Mouse (Mus musculus) hindbrain, embryonic 15.5 days (tissue): ENCODE measurements at regions not wholly inside any gene's neighbourhood (a gene's known extent, or its start where the extent isn't known, plus 50 kb on each side); places are given as distances from the start of the nearest gene placed in this dataset.

Source experiments
- ATAC-seq: fragments of 200-750 bp; cut with Nextera tagmentation; 2 replicates; pipeline ENCODE4 v1.8.0; 2017; ENCODE audit warnings: low read depth, moderate number of reproducible peaks, moderate TSS enrichment; ENCODE audit not compliant: low FRiP score
- H3K27ac ChIP-seq: fragments of 300-500 bp; sonication (generic); replicated peaks from 2 replicates; pipeline ENCODE4 v1.5.1; 2015; ENCODE audit warnings: mild to moderate bottlenecking, inconsistent platforms
- H3K27me3 ChIP-seq: fragments of 300-500 bp; sonication (generic); 2 replicates; pipeline ENCODE4 v1.6.1; 2015; ENCODE audit warnings: control low read depth, inconsistent platforms
- H3K36me3 ChIP-seq: fragments of 300-500 bp; sonication (generic); 2 replicates; pipeline ENCODE4 v1.6.1; 2015; ENCODE audit warnings: control low read depth, inconsistent platforms
- H3K4me1 ChIP-seq: fragments of 300-500 bp; sonication (generic); replicated peaks from 2 replicates; pipeline ENCODE4 v1.6.1; 2015; ENCODE audit warnings: control low read depth, inconsistent platforms
- H3K4me2 ChIP-seq: fragments of 300-500 bp; sonication (generic); 2 replicates; pipeline ENCODE4 v1.6.1; 2015; ENCODE audit warnings: moderate library complexity, mild to moderate bottlenecking, inconsistent platforms
- H3K4me3 ChIP-seq: fragments of 300-500 bp; sonication (generic); 2 replicates; pipeline ENCODE4 v1.5.1; 2015; ENCODE audit warnings: mild to moderate bottlenecking, inconsistent platforms
- H3K9ac ChIP-seq: fragments of 300-500 bp; sonication (generic); 2 replicates; pipeline ENCODE4 v1.6.1; 2015; ENCODE audit warnings: inconsistent platforms
- H3K9me3 ChIP-seq: fragments of 300-500 bp; sonication (generic); 2 replicates; pipeline ENCODE4 v1.6.1; 2016; ENCODE audit warnings: control low read depth, inconsistent platforms
- whole genome bisulfite sequencing: fragments of 180-500 bp; shearing (Covaris S2); methylation state at CpG from one replicate; pipeline ENCODE4 v1.1.7; 2015; 5-methylcytosine and 5-hydroxymethylcytosine counted together

GRCm38 (mm10) chr7:70213970-70214520 lies 152.5 kb downstream of the Nr2f2 start:
- Histone ChIP-seq H3K36me3 (no peaks in the 10 kb centered on the region), H3K9me3 (no peaks in the 10 kb centered on the region), H3K27me3 (no peaks in the 10 kb centered on the region), H3K4me2 (no peak overlapping the region), H3K4me3 (no peak overlapping the region), H3K9ac (no peak overlapping the region), H3K27ac (no peak overlapping the region), H3K4me1 (no peaks in the 10 kb centered on the region)
- 80% methylated on average over 4 of the region's 4 CpGs for WGBS
- ATAC-seq, result no peak

GRCm38 (mm10) chr7:70205900-70206299 lies 160.6 kb downstream of the Nr2f2 start:
- H3K9ac ChIP-seq, result no peak overlapping the region
- no peak overlapping the region for H3K27ac ChIP-seq
- ATAC-seq, result no peak
- H3K4me3 ChIP-seq, result no peak overlapping the region
- H3K4me1 ChIP-seq, result no peaks in the 10 kb centered on the region
- H3K4me2 ChIP-seq, result no peak overlapping the region
- 84% methylated on average over 1 of the region's 1 CpGs for WGBS
- no peaks in the 10 kb centered on the region for H3K36me3 ChIP-seq
- no peaks in the 10 kb centered on the region for H3K9me3 ChIP-seq
- no peaks in the 10 kb centered on the region for H3K27me3 ChIP-seq

- Histone ChIP-seq H3K9me3 (no peaks in the 10 kb centered on the region), H3K9ac (no peak overlapping the region), H3K36me3 (no peaks in the 10 kb centered on the region), H3K4me3 (no peak overlapping the region), H3K4me1 (no peaks in the 10 kb centered on the region), H3K27me3 (no peaks in the 10 kb centered on the region), H3K27ac (no peak overlapping the region), H3K4me2 (no peak overlapping the region)
- no peak for ATAC-seq
- 90% methylated on average over 4 of the region's 4 CpGs for WGBS
Measured at GRCm38 (mm10) chr7:70200188-70200587, 166.3 kb downstream of the Nr2f2 start.

- no peak for ATAC-seq
- no peaks in the 10 kb centered on the region for H3K9me3 ChIP-seq
- no peak overlapping the region for H3K4me2 ChIP-seq
- 82% methylated on average over 2 of the region's 2 CpGs for WGBS
- H3K9ac ChIP-seq, result no peak overlapping the region
- no peak overlapping the region for H3K27ac ChIP-seq
- 0 out of 2 replicates have a peak, but pooled peaks cover 6% of the 10 kb centered on the region for H3K4me1 ChIP-seq
- no peaks in the 10 kb centered on the region for H3K36me3 ChIP-seq
- no peak overlapping the region for H3K4me3 ChIP-seq
- H3K27me3 ChIP-seq, result peaks cover 8% of the 10 kb centered on the region
Measured at GRCm38 (mm10) chr7:70178956-70179355, 187.6 kb downstream of the Nr2f2 start.

- H3K4me2 ChIP-seq, result no peak overlapping the region
- H3K4me3 ChIP-seq, result no peak overlapping the region
- no peaks in the 10 kb centered on the region for H3K36me3 ChIP-seq
- H3K27ac ChIP-seq, result no peak overlapping the region
- ATAC-seq, result no peak
- peaks cover 8% of the 10 kb centered on the region for H3K27me3 ChIP-seq
- no peak overlapping the region for H3K9ac ChIP-seq
- 0 out of 2 replicates have a peak, but pooled peaks cover 6% of the 10 kb centered on the region for H3K4me1 ChIP-seq
- 77% methylated on average over 2 of the region's 2 CpGs for WGBS
- H3K9me3 ChIP-seq, result no peaks in the 10 kb centered on the region
Measured at GRCm38 (mm10) chr7:70178006-70178405, 188.5 kb downstream of the Nr2f2 start.

GRCm38 (mm10) chr7:70176686-70177259 lies 189.8 kb downstream of the Nr2f2 start:
- H3K27ac ChIP-seq, result no peak overlapping the region
- H3K9me3 ChIP-seq, result no peaks in the 10 kb centered on the region
- no peak overlapping the region for H3K4me3 ChIP-seq
- no peak for ATAC-seq
- 33% methylated on average over 16 of the region's 16 CpGs for WGBS
- no peaks in the 10 kb centered on the region for H3K36me3 ChIP-seq
- no peak overlapping the region for H3K9ac ChIP-seq
- H3K4me2 ChIP-seq, result peak overlapping the region; percentile 22; the same call in 1 of the 2 replicates
- H3K4me1 ChIP-seq, result 0 out of 2 replicates have a peak, but pooled peaks cover 6% of the 10 kb centered on the region
- H3K27me3 ChIP-seq, result peaks cover 11% of the 10 kb centered on the region

GRCm38 (mm10) chr7:70176086-70176485 lies 190.4 kb downstream of the Nr2f2 start:
- Histone ChIP-seq H3K27ac (no peak overlapping the region), H3K4me3 (no peak overlapping the region), H3K9me3 (no peaks in the 10 kb centered on the region), H3K4me1 (0 out of 2 replicates have a peak, but pooled peaks cover 6% of the 10 kb centered on the region), H3K27me3 (peaks cover 11% of the 10 kb centered on the region), H3K9ac (no peak overlapping the region), H3K4me2 (no peak overlapping the region), H3K36me3 (no peaks in the 10 kb centered on the region)
- peak; percentile 42; the same call in 1 of the 2 replicates for ATAC-seq
- WGBS, result 62% methylated on average over 7 of the region's 7 CpGs

GRCm38 (mm10) chr7:70172431-70172830 lies 194.1 kb downstream of the Nr2f2 start:
- H3K27me3 ChIP-seq, result 0 out of 2 replicates have a peak, but pooled peaks cover 12% of the 10 kb centered on the region
- no peak overlapping the region for H3K4me2 ChIP-seq
- no peak overlapping the region for H3K27ac ChIP-seq

GRCm38 (mm10) chr7:70171456-70171855 lies 195.1 kb downstream of the Nr2f2 start:
- H3K9me3 ChIP-seq, result no peaks in the 10 kb centered on the region
- H3K9ac ChIP-seq, result no peak overlapping the region
- no peak for ATAC-seq
- no peak overlapping the region for H3K27ac ChIP-seq
- H3K4me1 ChIP-seq, result no peaks in the 10 kb centered on the region
- WGBS, result 41% methylated on average over 4 of the region's 4 CpGs
- no peak overlapping the region for H3K4me2 ChIP-seq
- H3K36me3 ChIP-seq, result no peaks in the 10 kb centered on the region
- H3K27me3 ChIP-seq, result 0 out of 2 replicates have a peak, but pooled peaks cover 18% of the 10 kb centered on the region
- no peak overlapping the region for H3K4me3 ChIP-seq

More at GRCm38 (mm10) chr7:70172431-70172830, 194.1 kb downstream of the Nr2f2 start:
- H3K36me3 ChIP-seq, result no peaks in the 10 kb centered on the region
- no peak overlapping the region for H3K4me3 ChIP-seq
- 65% methylated on average over 7 of the region's 7 CpGs for WGBS
- no peak overlapping the region for H3K9ac ChIP-seq
- H3K9me3 ChIP-seq, result no peaks in the 10 kb centered on the region
- ATAC-seq, result no peak
- 0 out of 2 replicates have a peak, but pooled peaks cover 6% of the 10 kb centered on the region for H3K4me1 ChIP-seq

GRCm38 (mm10) chr7:70168080-70168479 lies 198.5 kb downstream of the Nr2f2 start:
- Histone ChIP-seq H3K4me3 (no peak overlapping the region), H3K27me3 (peaks cover 22% of the 10 kb centered on the region; the same call in 1 of the 2 replicates), H3K4me1 (no peaks in the 10 kb centered on the region), H3K9ac (no peak overlapping the region), H3K36me3 (no peaks in the 10 kb centered on the region), H3K4me2 (no peak overlapping the region), H3K9me3 (no peaks in the 10 kb centered on the region), H3K27ac (no peak overlapping the region)
- WGBS, result 25% methylated on average over 4 of the region's 4 CpGs
- no peak for ATAC-seq

- Histone ChIP-seq H3K4me3 (no peak overlapping the region), H3K4me2 (no peak overlapping the region), H3K4me1 (no peaks in the 10 kb centered on the region), H3K36me3 (no peaks in the 10 kb centered on the region), H3K9ac (no peak overlapping the region), H3K27me3 (peaks cover 19% of the 10 kb centered on the region; the same call in 1 of the 2 replicates), H3K9me3 (no peaks in the 10 kb centered on the region), H3K27ac (no peak overlapping the region)
- no peak for ATAC-seq
- WGBS, result 13% methylated on average over 5 of the region's 5 CpGs
Measured at GRCm38 (mm10) chr7:70166081-70166480, 200.5 kb downstream of the Nr2f2 start.

- 51% methylated on average over 4 of the region's 4 CpGs for WGBS
- ATAC-seq, result no peak
- Histone ChIP-seq H3K9me3 (no peaks in the 10 kb centered on the region), H3K36me3 (no peaks in the 10 kb centered on the region), H3K9ac (no peak overlapping the region), H3K27ac (no peak overlapping the region), H3K4me2 (no peak overlapping the region), H3K27me3 (peaks cover 17% of the 10 kb centered on the region; the same call in 1 of the 2 replicates), H3K4me1 (no peaks in the 10 kb centered on the region), H3K4me3 (no peak overlapping the region)
Measured at GRCm38 (mm10) chr7:70165501-70165900, 201.0 kb downstream of the Nr2f2 start.
